Comparison of ENCODE assay signal across 7 mouse cellular contexts in genomic region chr5:134489583-134489982, GRCm38 (mm10). TPM values are rescaled to one million over a fixed set of nuclear protein-coding genes. Genes with fewer than 3 reads are reported as not detected.
DNase-seq lines count a peak whose midpoint lies in the region; ATAC-seq and TF ChIP-seq lines count a peak whose summit lies in the region.

No protein-coding gene starts in this region.

- H3K4me1 ChIP-seq in embryonic facial prominence, embryonic 14.5 days (ENCODE audit: control insufficient read depth, insufficient read depth, low read length): no peaks in the 10 kb centered on the region
- peaks cover 5% of the 10 kb centered on the region; the same call in 1 of the 2 replicates for H3K4me1 ChIP-seq in liver, postnatal 0 days (ENCODE audit: insufficient read depth)

- no peaks in the 10 kb centered on the region for H3K9me3 ChIP-seq in embryonic facial prominence, embryonic 14.5 days (ENCODE audit: control insufficient read depth, low read length)
- H3K9me3 ChIP-seq in liver, postnatal 0 days (ENCODE audit: low read length): no peaks in the 10 kb centered on the region

- 36% methylated on average over 9 of the region's 9 CpGs for WGBS in embryonic facial prominence, embryonic 14.5 days
- WGBS in liver, postnatal 0 days (ENCODE audit: insufficient replicate concordance): 22% methylated on average over 9 of the region's 9 CpGs

- H3K9ac ChIP-seq in embryonic facial prominence, embryonic 14.5 days (ENCODE audit: low read depth, low read length): no peak overlapping the region
- H3K9ac ChIP-seq in liver, postnatal 0 days (replicated peaks): no peak overlapping the region

- no peak overlapping the region for H3K4me2 ChIP-seq in embryonic facial prominence, embryonic 14.5 days (ENCODE audit: low read depth, low read length)
- H3K4me2 ChIP-seq in liver, postnatal 0 days (ENCODE audit: low read depth, low read length): peak overlapping the region; percentile 4; the same call in 1 of the 2 replicates

- H3K4me3 ChIP-seq in embryonic facial prominence, embryonic 14.5 days (ENCODE audit: low read depth, low read length): no peak overlapping the region
- no peak overlapping the region for H3K4me3 ChIP-seq in liver, postnatal 0 days (ENCODE audit: low read depth, low read length)

- ATAC-seq in embryonic facial prominence, embryonic 14.5 days (ENCODE audit: low read depth): no peak
- no peak for ATAC-seq in liver, postnatal 0 days

- no peak for TF ChIP-seq EP300 in liver, postnatal 0 days (IDR thresholded peaks at IDR 0.05; ENCODE audit: low read depth)

- H3K27me3 ChIP-seq in embryonic facial prominence, embryonic 14.5 days (replicated peaks; ENCODE audit: control insufficient read depth, insufficient read depth, low read length): no peaks in the 10 kb centered on the region
- no peaks in the 10 kb centered on the region for H3K27me3 ChIP-seq in liver, postnatal 0 days (ENCODE audit: insufficient read depth, low read length)

- H3K36me3 ChIP-seq in embryonic facial prominence, embryonic 14.5 days (ENCODE audit: control insufficient read depth, insufficient read depth, low read length): peaks cover 42% of the 10 kb centered on the region
- H3K36me3 ChIP-seq in liver, postnatal 0 days (replicated peaks; ENCODE audit: insufficient read depth, low read length): peaks cover 3% of the 10 kb centered on the region; the same call in 1 of the 2 replicates

- intact Hi-C loops in left cerebral cortex, postnatal 4 days (cut with DNase I): loop anchor here (5.0 kb wide), 1 partner anchor 307 kb away; the partner anchor contains the start of gene Gtf2ird2
- intact Hi-C loops in left cerebral cortex, postnatal 25 days (cut with DNase I): no loop called here

- TF ChIP-seq CTCF in liver, postnatal 0 days (IDR thresholded peaks at IDR 0.05; ENCODE audit: low read depth): peak; percentile 66

- H3K27ac ChIP-seq in embryonic facial prominence, embryonic 14.5 days (replicated peaks; ENCODE audit: low read depth, low read length): no peak overlapping the region
- H3K27ac ChIP-seq in liver, postnatal 0 days (ENCODE audit: low read depth): no peak overlapping the region

- DNase-seq in left cerebral cortex, postnatal 4 days: peak; percentile 46
- no peak for DNase-seq in left cerebral cortex, postnatal 25 days (ENCODE audit: low spot score in 2 of 2)
- DNase-seq in R1 (ENCODE audit: low read depth, low spot score): peak; percentile 92
- DNase-seq in embryonic facial prominence, embryonic 14.5 days (ENCODE audit: low spot score): peak; percentile 59
- peak; percentile 62 for DNase-seq in liver, postnatal 0 days
- DNase-seq in thymus, postnatal 0 days (ENCODE audit: low spot score): peak; percentile 93
- DNase-seq in cerebellum, adult 11 months: no peak

RNA-seq across cellular contexts. Expression of gene Gtf2ird1, which starts 33.1 kb away (rescaled TPM):
- total RNA-seq in left cerebral cortex, postnatal 4 days (2021): 10 to 100 TPM; 67.6 to 81.6 TPM
- 10 to 100 TPM; 42.5 to 43.7 TPM for total RNA-seq in left cerebral cortex, postnatal 25 days (2021)
- 80.3 and 91.2 TPM in 2 replicates for polyA plus RNA-seq in embryonic facial prominence, embryonic 14.5 days (2014; fragmentation: Nextera tagmentation; extraction: Ambion mirVana)
- 10.0 and 11.0 TPM in 2 replicates for polyA plus RNA-seq in liver, postnatal 0 days (2015; fragmentation: Nextera tagmentation; extraction: Ambion mirVana)
- polyA plus RNA-seq in thymus, postnatal 0 days (2015; fragmentation: Nextera tagmentation; extraction: Ambion mirVana): 54.7 and 67.4 TPM in 2 replicates

Comparison
In these comparisons a context has a peak if more than half of its experiments do, and no peak if none do; other contexts are left out.
1. DNase-seq: peak in left cerebral cortex, postnatal 4 days (single experiment), R1 (single experiment), embryonic facial prominence, embryonic 14.5 days (single experiment), liver, postnatal 0 days (single experiment) and thymus, postnatal 0 days (single experiment); none in left cerebral cortex, postnatal 25 days (0 of 2) and cerebellum, adult 11 months (single experiment).